Mouse (Mus musculus): ENCODE results near the gene Ncs1.

- TF ChIP-seq CTCF (IDR thresholded peaks at IDR 0.05; ENCODE audit: borderline replicate concordance, control insufficient read depth, extremely low read depth, insufficient read depth, low read length, poor library complexity) (no peak), POLR2A (IDR thresholded peaks at IDR 0.05; ENCODE audit: control insufficient read depth, extremely low read depth, insufficient read depth, low read length, poor library complexity) (no peak)
These were observed 27.0 kb upstream of the Ncs1 start for GRCm38 (mm10) chr2:31218611-31219010.

Measured in thymus, adult 2 months (tissue).